Mouse (Mus musculus) fat pad, adult 2 months (tissue): ENCODE measurements around the gene Methig1.

ENCODE experiments used
- DNase-seq: peaks from one replicate; pipeline ENCODE4 v3.0.0-alpha.2; 2011; ENCODE audit warnings: low read depth, low spot score; ENCODE audit errors: extremely low read depth

Methig1 gene

GRCm38 (mm10) chr15:100422476-100422875 lies 69.5 kb downstream of the Methig1 start:
- DNase-seq: no peak

- DNase-seq: no peak
These were observed 70.2 kb downstream of the Methig1 start for GRCm38 (mm10) chr15:100422899-100423860.

- DNase-seq: peak; percentile 30
These were observed 71.0 kb downstream of the Methig1 start for GRCm38 (mm10) chr15:100423916-100424315.

- peak; percentile 81 for DNase-seq
These were observed 71.6 kb downstream of the Methig1 start, which contains the start of gene Slc11a2 for GRCm38 (mm10) chr15:100424396-100425122. TSS of gene Slc11a2 (minus strand) at chr15:100425072.

DNA sequence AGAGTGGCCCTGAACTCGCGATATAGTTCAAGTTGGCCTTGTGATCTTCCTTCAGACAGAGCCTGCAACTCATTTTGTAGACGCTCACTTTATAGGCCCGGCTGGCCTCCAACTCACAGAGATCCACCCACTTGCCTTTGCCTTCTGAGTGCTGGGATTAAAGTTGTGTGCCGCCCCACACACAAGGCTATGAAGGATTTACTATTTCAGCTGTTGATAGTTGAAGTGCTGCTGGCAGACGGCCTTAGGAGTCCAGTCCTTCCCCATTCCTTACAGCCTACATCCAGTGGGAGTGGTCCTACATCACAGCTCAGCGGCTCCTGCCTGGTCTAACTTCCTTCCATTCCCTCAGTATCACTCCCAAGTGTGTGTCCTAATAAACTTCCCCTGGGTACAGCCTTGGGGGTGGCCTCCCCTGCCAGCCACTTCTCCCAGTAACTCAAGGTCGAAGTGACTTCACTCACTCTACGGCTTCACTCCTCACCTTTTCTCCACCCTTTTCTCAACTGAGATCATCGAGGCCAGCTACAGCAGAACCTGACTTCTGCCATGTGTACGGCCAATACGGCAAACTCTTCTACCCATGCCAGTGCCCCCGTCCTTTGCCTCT lies 75.5 kb downstream of the Methig1 start:
- DNase-seq: peak; percentile 55

DNA sequence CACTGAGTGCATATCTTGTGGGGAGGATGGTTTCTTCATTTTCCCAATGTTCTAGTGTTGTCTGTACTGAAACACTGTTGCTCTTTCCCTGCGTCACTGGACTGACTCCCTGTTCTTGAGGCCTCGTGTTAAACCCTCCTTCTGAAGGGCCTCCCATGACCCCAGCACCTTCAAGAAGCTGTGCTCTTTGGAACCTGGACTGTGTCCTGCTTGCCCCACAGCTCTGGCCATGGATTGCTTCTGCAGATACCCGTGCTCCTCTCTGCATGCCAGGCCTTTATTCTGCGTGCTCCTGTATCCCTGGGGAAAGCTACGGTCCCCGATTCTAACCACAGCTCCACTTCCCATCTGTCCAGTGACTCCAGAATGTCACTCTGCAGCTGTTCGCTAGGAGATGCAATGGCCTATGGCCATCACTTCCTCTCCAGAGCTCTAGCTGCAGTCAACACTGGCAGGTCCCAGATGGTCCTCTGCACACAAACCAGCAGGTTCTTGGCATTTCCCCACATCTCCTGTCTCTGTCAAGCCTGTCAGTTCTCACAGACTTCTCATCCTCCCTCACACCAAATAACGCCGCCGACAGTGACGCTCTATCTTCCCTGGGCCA lies 77.1 kb downstream of the Methig1 start:
- DNase-seq: no peak

DNA sequence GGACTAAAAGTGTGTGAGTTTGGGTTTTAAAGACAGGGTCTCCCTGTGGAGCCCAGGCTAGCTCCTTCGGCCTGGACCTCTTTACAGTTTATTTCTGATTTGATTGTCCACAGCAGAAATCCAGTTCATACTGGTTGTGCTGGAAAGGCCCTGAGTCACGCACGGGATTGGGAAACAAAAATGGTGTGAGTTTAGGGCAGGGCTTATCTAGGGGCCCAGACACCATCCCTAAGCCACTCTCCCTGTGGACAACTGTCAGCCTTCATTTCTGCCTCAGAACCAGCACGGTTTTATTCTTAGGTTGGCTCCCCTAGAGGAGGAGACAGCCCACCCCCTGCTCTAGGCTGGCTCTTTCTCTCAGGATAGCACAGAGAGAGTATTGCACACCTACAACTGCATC lies 80.3 kb downstream of the Methig1 start:
- DNase-seq: no peak
